Mouse (Mus musculus): ENCODE measurements around the gene Zswim7.

DNA sequence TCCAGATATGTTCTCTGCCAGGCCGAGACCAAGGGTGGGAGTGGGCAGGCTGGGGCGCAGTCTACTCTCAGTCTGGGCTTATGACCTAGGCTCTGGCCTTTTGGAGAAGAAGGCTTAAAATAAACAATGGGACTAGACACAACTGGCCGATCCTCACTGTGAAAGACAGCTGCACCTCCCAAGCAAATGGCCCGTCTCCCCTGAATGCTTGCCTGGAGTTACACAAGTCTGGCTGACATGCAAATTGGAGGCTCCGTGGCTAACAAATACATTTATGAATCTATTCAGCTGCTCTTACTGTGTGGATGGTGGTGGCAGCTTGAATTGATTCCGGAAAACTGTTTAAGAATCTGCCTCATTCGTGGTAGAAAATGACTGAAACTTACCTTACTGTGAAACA is 15.5 kb downstream of the Zswim7 start:
- TF ChIP-seq CTCF (conservative IDR thresholded peaks at IDR 0.05; ENCODE audit: low read length) (no peak), NANOG (IDR thresholded peaks at IDR 0.05; ENCODE audit: borderline replicate concordance, low read length) (no peak)
